Mouse (Mus musculus) lung, embryonic 14.5 days (tissue): ENCODE results near the gene Gm5728. TPM values are rescaled to one million over a fixed set of nuclear protein-coding genes. Genes with fewer than 3 reads are reported as not detected.
"Not testable (repeated sequence)": the region's sequence is repeated elsewhere in the genome, so short reads cannot be mapped to it uniquely, and the experiment has no call there.

Experiments used
- ATAC-seq: fragments of 200-750 bp; cut with Nextera tagmentation; 2 replicates; pipeline ENCODE4 v1.8.0; 2017; ENCODE audit warnings: mild to moderate bottlenecking, moderate TSS enrichment, moderate library complexity; ENCODE audit not compliant: insufficient read depth
- DNase-seq: peaks from one replicate; pipeline ENCODE4 v3.0.0-alpha.2; 2015
- H3K27ac ChIP-seq: fragments of 300-500 bp; sonication (generic); 2 replicates; pipeline ENCODE4 v1.5.1; 2014; ENCODE audit warnings: low read depth, mild to moderate bottlenecking, moderate library complexity
- H3K27me3 ChIP-seq: fragments of 300-500 bp; sonication (generic); 2 replicates; pipeline ENCODE4 v1.6.1; 2014; ENCODE audit warnings: low read length, control low read depth; ENCODE audit not compliant: insufficient read depth
- H3K36me3 ChIP-seq: fragments of 300-500 bp; sonication (generic); 2 replicates; pipeline ENCODE4 v1.6.1; 2014; ENCODE audit warnings: control low read depth; ENCODE audit not compliant: insufficient read depth
- H3K4me1 ChIP-seq: fragments of 300-500 bp; sonication (generic); 2 replicates; pipeline ENCODE4 v1.6.1; 2014; ENCODE audit warnings: antibody characterized with exemption, control low read depth; ENCODE audit not compliant: insufficient read depth
- H3K4me2 ChIP-seq: fragments of 300-500 bp; sonication (generic); 2 replicates; pipeline ENCODE4 v1.6.1; 2014; ENCODE audit warnings: mild to moderate bottlenecking
- H3K4me3 ChIP-seq: fragments of 300-500 bp; sonication (generic); 2 replicates; pipeline ENCODE4 v1.5.1; 2014; ENCODE audit warnings: low read depth, low read length
- H3K9ac ChIP-seq: fragments of 300-500 bp; sonication (generic); 2 replicates; pipeline ENCODE4 v1.6.1; 2014
- H3K9me3 ChIP-seq: fragments of 300-500 bp; sonication (generic); 2 replicates; pipeline ENCODE4 v1.6.1; 2016; ENCODE audit warnings: low read depth, low read length, control low read depth
- WGBS: fragments of 180-500 bp; shearing (Covaris S2); extraction: QIAGEN DNeasy Blood & Tissue Kit; methylation state at CpG from one replicate; pipeline ENCODE4 v1.1.7; 2014; 5-methylcytosine and 5-hydroxymethylcytosine counted together
- polyA plus RNA-seq: library from polyadenylated mRNA; unstranded; fragments of >200 nt; fragmentation: Nextera tagmentation; extraction: Ambion mirVana; gene quantifications from 2 replicates; pipeline ENCODE4 v1.2.1, GENCODE M21; 2014

The Gm5728 gene
- polyA plus RNA-seq: not detected in 2 replicates

GRCm38 (mm10) chr7:20375310-20375709 lies at the start of gene Gm5728:
TSS of gene Gm5728 (minus strand) at chr7:20375410.
- H3K27ac ChIP-seq, H3K27me3 ChIP-seq, H3K4me3 ChIP-seq, H3K4me2 ChIP-seq, DNase-seq, H3K9me3 ChIP-seq, H3K9ac ChIP-seq, H3K36me3 ChIP-seq, H3K4me1 ChIP-seq, ATAC-seq: not testable (repeated sequence)
- WGBS: no CpG with 5 or more reads among the region's 1 CpGs

- not testable (repeated sequence) for H3K4me3 ChIP-seq, H3K36me3 ChIP-seq, ATAC-seq, H3K27me3 ChIP-seq, H3K9me3 ChIP-seq, DNase-seq, H3K27ac ChIP-seq, H3K9ac ChIP-seq, H3K4me2 ChIP-seq, H3K4me1 ChIP-seq
- no CpG with 5 or more reads among the region's 3 CpGs for WGBS
Observed at GRCm38 (mm10) chr7:20417642-20418041, 42.4 kb upstream of the Gm5728 start, which contains the start of gene Vmn1r100. TSS of gene Vmn1r100 (plus strand) at chr7:20417942.

GRCm38 (mm10) chr7:20333965-20334364 lies 41.2 kb downstream of the Gm5728 start, which contains the start of gene Gm4133:
TSS of gene Gm4133 (minus strand) at chr7:20334065.
- ATAC-seq, H3K27ac ChIP-seq, H3K4me3 ChIP-seq, H3K4me2 ChIP-seq, H3K4me1 ChIP-seq, H3K36me3 ChIP-seq, H3K9ac ChIP-seq, H3K9me3 ChIP-seq, DNase-seq, H3K27me3 ChIP-seq: not testable (repeated sequence)
- WGBS: no CpG with 5 or more reads among the region's 2 CpGs

Other genes with a start within 250 kb of the Gm5728 start
- gene Vmn1r93, start 236.3 kb downstream of the Gm5728 start, polyA plus RNA-seq: not detected in 2 replicates
- not detected in 2 replicates for gene Vmn1r94, start 207.0 kb downstream of the Gm5728 start, polyA plus RNA-seq
- gene Vmn1r95, start 181.7 kb downstream of the Gm5728 start, polyA plus RNA-seq: not detected in 2 replicates
- gene Gm6164, start 169.8 kb downstream of the Gm5728 start, polyA plus RNA-seq: not detected in 2 replicates
- not detected in 2 replicates for gene Gm4498, start 141.6 kb downstream of the Gm5728 start, polyA plus RNA-seq
- gene Gm5890, start 112.6 kb downstream of the Gm5728 start, polyA plus RNA-seq: not detected in 2 replicates
- not detected in 2 replicates for gene Gm4133, start 41.3 kb downstream of the Gm5728 start, polyA plus RNA-seq
- gene Vmn1r100, start 42.5 kb upstream of the Gm5728 start, polyA plus RNA-seq: not detected in 2 replicates
- gene Vmn1r101, start 67.2 kb upstream of the Gm5728 start, polyA plus RNA-seq: not detected in 2 replicates
- gene Gm10670, start 99.5 kb upstream of the Gm5728 start, polyA plus RNA-seq: not detected in 2 replicates
- not detected in 2 replicates for gene Vmn1r103, start 135.1 kb upstream of the Gm5728 start, polyA plus RNA-seq
- gene Vmn1r104, start 158.4 kb upstream of the Gm5728 start, polyA plus RNA-seq: not detected in 2 replicates
- gene Gm5726, start 170.3 kb upstream of the Gm5728 start, polyA plus RNA-seq: not detected in 2 replicates
- gene Gm4141, start 200.8 kb upstream of the Gm5728 start, polyA plus RNA-seq: not detected in 2 replicates
- not detected in 2 replicates for gene Gm4513, start 223.6 kb upstream of the Gm5728 start, polyA plus RNA-seq